Mouse (Mus musculus) embryonic stem cell, embryonic (primary cell): ENCODE results near the gene Dnase1l3.

Source experiments
- CTCF ChIA-PET, 4 experiments: fragments of 300-600 bp in 2 of 4; fragments of 350-600 bp in 2 of 4; sonication (Branson Sonifier 250); formaldehyde crosslinking; loops; one replicate each; lab custom pipeline; 2022; ENCODE audit warnings: inconsistent platforms in 2 of 4; lab: Charles Lee
- POLR2A ChIA-PET, 4 experiments: fragments of 300-600 bp in 2 of 4; fragments of 350-600 bp in 2 of 4; sonication (Branson Sonifier 250); formaldehyde crosslinking; loops; one replicate each; lab custom pipeline; 2022; ENCODE audit warnings: antibody characterized with exemption in 4 of 4, inconsistent platforms in 1 of 4; lab: Charles Lee

Dnase1l3 gene

DNA sequence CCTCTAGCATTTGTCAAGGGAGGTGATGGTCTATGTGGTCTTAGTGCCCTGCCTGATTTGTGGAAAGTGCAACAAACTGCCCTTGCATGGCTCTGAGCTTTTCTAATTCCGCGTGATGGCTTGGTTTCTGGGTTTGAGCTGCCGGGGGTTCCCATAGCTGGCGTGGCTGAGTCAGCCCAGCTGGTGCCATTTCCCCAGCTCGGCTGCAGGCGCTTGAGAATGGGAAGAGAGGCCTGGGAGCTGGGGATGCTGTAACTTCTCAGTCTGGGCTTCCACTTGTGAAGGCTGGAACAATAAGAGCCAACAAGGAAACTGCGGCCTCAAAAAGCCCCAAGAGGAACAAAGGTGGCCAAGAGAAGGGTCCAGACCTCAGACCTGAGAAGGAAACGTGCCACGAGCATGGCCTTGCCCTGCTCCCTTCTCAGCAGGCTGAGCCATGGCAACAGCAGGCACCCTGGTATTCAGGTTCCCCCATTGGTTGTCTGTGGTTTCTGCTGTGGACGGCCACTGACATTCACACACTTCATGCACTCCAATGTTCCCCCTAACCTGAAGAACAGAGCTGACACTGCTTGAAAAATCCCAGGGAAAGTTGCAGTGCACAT lies 22.4 kb downstream of the Dnase1l3 start:
- CTCF ChIA-PET: interaction anchor here in 3 of 4 experiments (0.6 to 3.7 kb wide), 5 partner anchors 12 to 25 kb away, joined by 4 to 17 read pairs (median 4); no protein-coding TSS in a partner anchor
- POLR2A ChIA-PET: interaction anchor here in 3 of 4 experiments (0.6 to 2.0 kb wide), 16 partner anchors 11 to 1891 kb away, joined by 3 to 7 read pairs (median 3); partner anchors contain the start of genes Gm45521 (in 2 of the 3) and Kctd6 (in 1 of the 3)

DNA sequence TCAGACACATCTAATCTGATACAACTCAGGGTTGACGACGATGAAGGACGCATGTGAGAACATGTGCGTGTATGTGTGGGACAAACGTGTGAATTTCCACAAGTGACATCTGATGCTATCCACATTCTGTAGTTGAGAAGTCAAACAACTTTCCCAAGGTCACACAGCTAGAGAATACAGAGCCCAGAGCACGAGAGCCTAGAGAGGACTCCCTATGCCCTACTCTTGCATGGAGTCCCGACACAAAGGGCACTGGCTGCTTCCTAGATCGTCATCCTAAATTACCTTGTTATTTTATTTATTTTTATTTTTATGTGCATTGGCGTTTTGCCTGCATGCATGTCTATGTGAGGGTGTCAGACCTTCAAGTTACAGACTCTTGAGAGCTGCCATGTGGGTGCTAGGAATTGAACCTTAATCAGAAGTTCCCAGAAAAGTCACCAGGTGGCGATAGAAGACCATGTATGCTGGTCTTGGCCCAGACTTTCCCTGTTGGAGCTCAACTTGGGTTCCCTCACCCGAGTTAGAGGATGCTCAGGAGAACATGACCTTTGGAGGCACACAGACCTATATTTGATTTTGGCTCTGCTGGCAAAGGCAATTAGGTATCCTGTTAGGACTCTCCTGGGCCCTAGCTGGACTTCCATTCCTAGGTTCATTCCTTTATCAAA lies 30.0 kb downstream of the Dnase1l3 start:
- ChIA-PET POLR2A (interaction anchor here in 3 of 4 experiments (0.6 to 33.8 kb wide), 14 partner anchors 8 to 403 kb away, joined by 3 to 558 read pairs (median 4); partner anchors contain the start of gene Dnase1l3 (in 1 of the 3)), CTCF (interaction anchor here (0.5 to 4.2 kb wide), 52 partner anchors 8 to 393 kb away, joined by 3 to 34 read pairs (median 4); partner anchors contain the start of genes Dnase1l3 (in 3 of the 4), Abhd6 (in 1 of the 4), Flnb (in 1 of the 4) and Kctd6 (in 1 of the 4))

DNA sequence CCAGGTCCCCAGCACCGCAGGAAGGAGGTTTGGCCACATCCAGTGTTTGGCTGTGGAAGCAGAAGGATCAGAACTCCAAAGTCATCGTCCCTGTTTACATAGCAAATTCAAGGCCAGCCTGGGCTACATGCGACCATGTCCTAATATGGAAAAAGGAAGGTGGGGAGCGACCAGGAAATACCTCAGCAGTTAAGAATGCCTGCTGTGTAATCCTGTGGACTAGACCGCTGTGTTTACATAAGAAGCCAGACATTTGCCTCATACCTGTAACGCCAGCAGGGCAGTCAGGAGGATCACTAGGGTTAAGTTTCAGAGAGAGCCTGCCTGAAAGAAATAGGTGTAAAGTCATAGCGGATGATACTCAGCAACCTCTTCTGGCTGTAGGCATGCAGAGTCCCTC lies 31.2 kb downstream of the Dnase1l3 start:
- ChIA-PET CTCF (interaction anchor here (0.6 to 2.5 kb wide), 6 partner anchors 19 to 198 kb away, joined by 3 to 34 read pairs (median 4); no protein-coding TSS in a partner anchor), POLR2A (interaction anchor here in 3 of 4 experiments (0.7 to 33.8 kb wide), 5 partner anchors 10 to 31 kb away, joined by 3 to 558 read pairs (median 8); no protein-coding TSS in a partner anchor)

DNA sequence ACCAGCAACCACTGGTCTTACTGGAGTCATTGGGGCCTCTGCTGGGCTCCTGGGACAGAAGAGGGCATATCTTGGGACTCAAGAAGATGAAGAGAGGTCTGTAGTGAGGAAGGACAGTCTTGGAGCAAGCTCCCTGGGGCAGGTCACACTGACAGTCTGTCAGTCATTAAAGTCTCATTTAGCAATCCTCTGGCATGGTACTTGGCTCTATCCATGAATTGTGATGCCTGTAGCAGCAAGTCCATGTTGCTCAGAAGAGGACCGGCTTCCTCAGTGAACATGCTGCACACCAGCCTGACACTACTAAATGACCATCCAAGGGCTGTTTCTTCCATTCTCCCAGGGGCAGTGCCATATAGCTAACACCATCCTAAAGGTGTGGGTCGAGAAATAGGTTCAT lies 31.7 kb downstream of the Dnase1l3 start:
- ChIA-PET CTCF (interaction anchor here in 3 of 4 experiments (0.7 to 3.2 kb wide), 5 partner anchors 31 to 199 kb away, joined by 3 to 12 read pairs (median 3); no protein-coding TSS in a partner anchor), POLR2A (interaction anchor here in 3 of 4 experiments (2.6 to 33.8 kb wide), 3 partner anchors 10 to 24 kb away, joined by 8 to 558 read pairs (median 33); no protein-coding TSS in a partner anchor)

DNA sequence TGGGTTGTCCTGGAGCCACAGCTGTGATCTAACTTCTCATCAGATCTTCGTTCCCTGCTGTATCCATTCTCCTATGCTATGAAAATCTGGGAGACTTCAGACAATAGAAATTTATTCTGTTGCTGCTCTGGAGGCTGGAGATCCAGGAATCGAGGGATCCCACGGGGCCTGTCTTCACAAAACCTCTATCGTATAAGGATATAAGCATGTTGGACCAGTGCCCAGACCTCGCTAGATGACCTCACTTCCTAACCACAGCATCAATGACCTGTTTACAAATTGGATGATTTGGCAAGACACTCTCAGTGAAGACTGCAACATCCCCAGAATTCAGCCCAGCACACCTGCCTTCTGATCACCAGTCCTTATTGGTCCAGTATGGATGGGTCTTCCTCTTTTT lies 32.7 kb downstream of the Dnase1l3 start:
- ChIA-PET CTCF (interaction anchor here in 1 of 4 experiments (1.0 to 3.2 kb wide), 3 partner anchors 32 to 76 kb away, joined by 3 to 12 read pairs (median 3); no protein-coding TSS in a partner anchor), POLR2A (interaction anchor here in 2 of 4 experiments (4.6 to 33.8 kb wide), 3 partner anchors 9 to 23 kb away, joined by 33 to 558 read pairs (median 320); no protein-coding TSS in a partner anchor)

DNA sequence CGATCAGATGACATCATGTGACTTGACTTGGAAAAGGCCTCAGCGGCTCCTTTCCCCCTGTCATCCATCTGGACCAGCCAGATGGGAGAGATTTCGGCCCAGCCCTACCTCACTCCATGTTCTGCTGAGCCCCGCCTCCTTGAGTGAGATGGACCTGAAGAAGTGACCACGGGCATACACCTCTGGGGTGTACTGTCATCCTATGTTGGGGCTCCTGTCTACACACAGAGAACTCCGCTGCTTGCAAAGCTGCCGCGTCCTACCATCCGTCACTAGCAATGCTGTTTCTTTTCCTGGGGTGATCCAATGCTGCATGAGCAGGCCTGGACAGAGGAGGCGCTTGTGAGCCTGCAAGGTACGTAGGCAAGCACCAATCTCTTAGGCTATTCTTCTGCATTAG lies 33.8 kb downstream of the Dnase1l3 start:
- CTCF ChIA-PET: interaction anchor here (0.6 to 3.2 kb wide), 10 partner anchors 11 to 150 kb away, joined by 3 to 12 read pairs (median 4); partner anchors contain the start of gene Dnase1l3 (in 1 of the 4)
- POLR2A ChIA-PET: interaction anchor here in 2 of 4 experiments (0.8 to 33.8 kb wide), 7 partner anchors 8 to 142 kb away, joined by 3 to 558 read pairs (median 7); partner anchors contain the start of genes Abhd6 (in 1 of the 2) and Flnb (in 1 of the 2)

DNA sequence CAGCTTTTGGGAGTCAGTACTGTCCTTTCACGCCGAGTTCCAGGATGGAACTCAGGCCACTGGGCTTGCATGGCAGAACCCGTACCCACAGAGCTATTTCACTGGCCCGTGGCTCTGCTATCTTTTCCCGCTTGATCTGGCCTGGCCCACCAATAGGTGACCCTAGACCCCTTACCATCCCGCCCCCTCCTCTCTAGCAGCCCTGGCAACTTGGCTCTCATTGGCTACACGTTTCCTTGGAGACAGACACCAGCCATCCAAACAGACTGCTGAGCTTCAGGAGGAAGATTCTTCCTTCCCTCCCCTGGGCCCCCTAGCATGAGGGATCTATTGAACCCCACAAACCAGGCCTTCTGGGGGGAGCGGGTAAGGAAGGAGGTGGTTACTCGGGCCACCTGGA lies 37.3 kb downstream of the Dnase1l3 start, which contains the start of gene Gm45521:
TSS of gene Gm45521 (plus strand) at position 240 of the 400 bp plus-strand sequence.
- CTCF ChIA-PET: interaction anchor here (0.7 to 2.9 kb wide), 9 partner anchors 12 to 390 kb away, joined by 3 to 18 read pairs (median 5); no protein-coding TSS in a partner anchor
- POLR2A ChIA-PET: interaction anchor here in 3 of 4 experiments (0.8 to 37.5 kb wide), 24 partner anchors 5 to 257 kb away, joined by 3 to 558 read pairs (median 4); partner anchors contain the start of genes Gm45521 (in 1 of the 3) and Kctd6 (in 1 of the 3)

DNA sequence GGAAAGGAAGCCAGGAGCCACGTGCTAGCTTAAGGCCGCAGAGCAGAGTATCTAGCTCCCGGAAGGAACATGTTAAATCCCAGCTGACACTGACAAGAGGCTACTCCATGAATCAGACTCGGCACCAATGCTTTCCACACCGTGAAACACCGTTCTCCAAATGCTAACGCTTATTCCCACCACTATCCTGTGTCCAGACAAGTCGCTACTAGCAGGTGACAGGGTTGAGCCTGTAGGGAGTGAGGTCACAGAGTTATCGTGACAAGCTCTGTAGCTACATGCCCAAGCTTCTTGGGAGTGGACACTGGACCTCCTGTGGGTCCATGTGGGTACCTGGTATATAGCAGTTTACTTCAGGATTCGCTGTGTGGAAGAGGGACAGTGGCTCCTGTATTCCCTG lies 37.9 kb downstream of the Dnase1l3 start:
- ChIA-PET POLR2A (interaction anchor here in 3 of 4 experiments (0.7 to 37.5 kb wide), 24 partner anchors 4 to 491 kb away, joined by 3 to 558 read pairs (median 4); partner anchors contain the start of genes Gm45521 (in 1 of the 3) and Kctd6 (in 1 of the 3)), CTCF (interaction anchor here (0.6 to 2.9 kb wide), 11 partner anchors 8 to 390 kb away, joined by 3 to 18 read pairs (median 4); no protein-coding TSS in a partner anchor)

DNA sequence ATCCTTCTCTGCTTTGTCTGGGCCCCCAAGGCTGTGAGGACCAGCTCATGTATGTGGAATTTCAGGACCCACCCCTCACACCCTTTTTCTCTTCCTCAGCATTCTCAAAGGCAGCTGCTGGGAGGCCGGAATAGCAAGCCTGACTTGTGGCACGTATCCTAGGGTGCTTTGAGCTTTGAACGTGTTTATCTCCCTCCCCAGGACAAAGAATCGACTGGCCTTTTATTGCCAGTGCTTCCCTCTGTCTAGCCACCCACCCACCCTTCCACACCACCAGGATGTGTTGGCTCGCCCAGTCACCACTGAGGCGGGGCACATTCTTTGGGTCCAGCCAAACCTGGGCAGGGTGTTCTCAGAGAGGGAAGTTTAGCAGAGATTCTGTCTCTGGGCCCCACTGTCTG lies 40.3 kb downstream of the Dnase1l3 start:
- ChIA-PET CTCF (interaction anchor here (0.6 to 2.8 kb wide), 16 partner anchors 9 to 507 kb away, joined by 3 to 17 read pairs (median 6); no protein-coding TSS in a partner anchor), POLR2A (interaction anchor here (0.6 to 37.5 kb wide), 84 partner anchors 2 to 415 kb away, joined by 3 to 558 read pairs (median 6); partner anchors contain the start of genes Flnb (in 3 of the 4), Gm26661 (in 3 of the 4), Kctd6 (in 2 of the 4) and Abhd6 (in 1 of the 4))

DNA sequence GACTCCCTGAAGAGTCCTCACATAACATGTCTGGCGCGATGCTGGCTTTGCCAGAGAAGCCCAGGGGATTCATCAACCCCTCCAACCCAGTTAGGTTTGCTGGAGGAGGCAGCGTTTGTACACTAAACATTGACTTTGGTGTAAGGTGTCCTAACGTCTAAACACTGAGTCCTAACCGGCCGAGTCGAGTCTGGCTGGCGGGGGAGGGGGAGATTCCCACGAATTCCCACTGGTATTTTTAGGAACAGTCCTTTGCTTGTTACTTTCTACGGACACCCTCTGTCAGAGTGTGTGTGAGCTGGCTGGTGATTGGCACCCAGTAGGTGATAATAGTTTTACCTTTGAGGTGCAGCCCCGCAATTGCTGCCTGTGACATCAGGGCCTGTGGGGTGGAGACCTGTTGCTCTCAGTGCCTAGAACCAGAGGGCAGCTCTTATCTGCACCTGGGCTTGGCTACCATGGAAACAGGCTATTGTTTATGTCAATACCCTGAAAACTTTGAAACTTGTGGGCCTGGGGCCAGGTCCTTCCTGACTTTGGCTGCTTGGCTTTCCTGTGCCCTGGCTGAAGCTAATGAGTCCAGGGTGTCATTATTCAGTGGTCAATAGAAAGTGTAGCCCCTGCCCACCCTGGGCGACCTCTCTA lies 41.6 kb downstream of the Dnase1l3 start:
- ChIA-PET CTCF (interaction anchor here in 3 of 4 experiments (0.9 to 2.8 kb wide), 13 partner anchors 8 to 45 kb away, joined by 3 to 17 read pairs (median 7); no protein-coding TSS in a partner anchor), POLR2A (interaction anchor here (0.6 to 37.5 kb wide), 88 partner anchors 1 to 450 kb away, joined by 3 to 558 read pairs (median 5); partner anchors contain the start of genes Flnb (in 3 of the 4), Gm26661 (in 2 of the 4), Kctd6 (in 2 of the 4) and Abhd6 (in 1 of the 4))

DNA sequence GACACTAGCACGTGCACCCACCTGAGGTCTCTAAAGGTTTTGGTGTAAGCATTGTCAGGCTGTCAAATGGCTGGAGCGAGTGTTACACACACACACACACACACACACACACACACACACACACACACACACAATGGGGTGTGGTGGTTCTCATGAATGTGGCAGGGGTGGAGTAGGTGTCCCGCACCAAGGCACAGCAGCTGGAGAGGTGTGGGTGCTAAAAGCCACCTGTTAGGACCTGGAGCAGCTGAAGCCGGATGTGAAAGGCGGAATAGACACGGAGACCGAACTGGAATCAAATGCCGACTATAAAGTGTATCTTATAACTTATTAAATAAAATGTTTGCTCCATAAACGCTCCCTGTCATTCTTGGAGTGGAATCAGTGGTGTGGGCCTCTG lies 43.1 kb downstream of the Dnase1l3 start:
- CTCF ChIA-PET: interaction anchor here in 1 of 4 experiments (0.7 to 1.8 kb wide), 2 partner anchors 13 to 14 kb away, joined by 3 to 5 read pairs; no protein-coding TSS in a partner anchor
- POLR2A ChIA-PET: interaction anchor here in 2 of 4 experiments (0.6 to 37.5 kb wide), 13 partner anchors 1 to 224 kb away, joined by 3 to 558 read pairs (median 4); partner anchors contain the start of genes Flnb (in 2 of the 2) and Gm45521 (in 1 of the 2)

DNA sequence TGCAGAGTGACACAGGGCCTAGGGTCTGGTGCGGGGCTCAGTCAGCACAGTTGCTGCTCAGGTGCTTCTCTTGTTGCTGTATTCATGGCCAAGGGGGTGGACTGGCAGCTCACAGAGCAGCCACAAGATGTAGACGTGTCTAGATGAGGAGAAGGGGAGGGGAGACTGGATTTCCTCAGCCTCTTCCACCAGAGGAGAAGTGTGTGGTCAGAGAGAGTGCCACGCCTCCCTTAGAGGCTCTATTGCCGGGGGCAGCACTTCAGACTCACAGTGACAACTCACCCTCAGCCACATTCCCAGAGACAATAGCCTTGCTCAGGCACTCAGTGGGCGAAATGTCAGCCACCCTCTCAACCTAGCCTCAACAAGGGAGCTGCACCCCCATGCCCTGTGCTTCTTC lies 49.1 kb downstream of the Dnase1l3 start:
- ChIA-PET CTCF (interaction anchor here (0.7 to 2.4 kb wide), 25 partner anchors 8 to 154 kb away, joined by 3 to 18 read pairs (median 4); partner anchors contain the start of genes Gm45521 (in 2 of the 4), Dnase1l3 (in 1 of the 4) and Gm26661 (in 1 of the 4)), POLR2A (interaction anchor here in 3 of 4 experiments (0.7 to 37.5 kb wide), 16 partner anchors 7 to 143 kb away, joined by 3 to 558 read pairs (median 5); partner anchors contain the start of gene Gm45521 (in 3 of the 3))

DNA sequence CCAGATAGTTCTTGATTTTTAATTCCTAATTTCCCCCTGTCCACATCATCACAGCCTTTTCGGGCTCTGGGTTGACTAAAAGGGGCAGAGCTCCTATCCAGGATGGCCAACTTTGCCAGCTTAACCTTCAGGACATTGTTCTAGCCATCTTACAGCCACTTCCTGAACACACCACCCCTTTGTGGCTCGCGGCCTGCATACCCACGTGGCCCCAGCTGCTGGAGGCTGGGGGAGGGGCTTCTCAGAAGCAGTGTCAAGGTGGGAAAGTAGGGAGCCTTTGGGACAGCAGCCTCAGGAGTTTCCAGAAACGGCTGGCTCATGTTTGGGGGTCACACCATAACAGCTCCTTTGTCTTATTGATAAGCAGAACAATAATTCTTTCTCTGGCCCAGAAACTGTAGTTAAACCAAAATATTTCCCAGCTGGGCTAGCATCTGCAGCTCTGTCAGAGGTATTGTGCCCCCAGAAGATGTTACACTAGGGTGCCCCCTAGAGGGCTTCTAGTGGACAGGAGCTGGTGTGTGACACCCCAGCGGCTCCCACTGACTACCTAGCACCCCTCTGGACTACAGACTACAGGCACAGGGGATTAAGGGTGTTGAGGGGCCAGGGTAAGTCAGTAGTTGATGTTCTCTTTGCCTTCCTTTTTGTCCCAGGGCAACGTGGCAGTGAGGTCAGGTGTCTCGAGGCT lies 49.9 kb downstream of the Dnase1l3 start:
- POLR2A ChIA-PET: interaction anchor here in 3 of 4 experiments (0.6 to 37.5 kb wide), 22 partner anchors 6 to 142 kb away, joined by 3 to 558 read pairs (median 4); partner anchors contain the start of gene Gm45521 (in 3 of the 3)
- CTCF ChIA-PET: interaction anchor here (0.6 to 2.4 kb wide), 31 partner anchors 8 to 153 kb away, joined by 3 to 18 read pairs (median 4); partner anchors contain the start of genes Gm45521 (in 2 of the 4), Dnase1l3 (in 1 of the 4), Flnb (in 1 of the 4) and Gm26661 (in 1 of the 4)

DNA sequence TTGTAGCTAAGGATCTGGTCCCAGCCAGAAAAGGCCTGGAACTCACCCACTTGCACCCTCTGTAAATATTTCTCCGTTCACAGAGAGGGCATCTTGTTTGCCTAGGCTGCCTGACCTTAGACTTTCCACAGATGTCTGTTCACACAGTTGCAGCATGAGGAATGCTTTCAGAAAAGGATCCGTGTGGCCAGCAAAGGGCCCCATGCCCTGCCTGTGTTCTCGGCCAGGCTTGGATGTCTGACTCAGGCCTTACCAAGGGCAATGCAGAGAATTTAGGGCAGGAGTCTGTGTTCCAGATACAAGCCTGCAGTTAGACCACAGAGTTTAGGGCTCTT lies 50.6 kb downstream of the Dnase1l3 start:
- POLR2A ChIA-PET: interaction anchor here in 3 of 4 experiments (0.6 to 37.5 kb wide), 19 partner anchors 6 to 141 kb away, joined by 3 to 558 read pairs (median 3); partner anchors contain the start of genes Gm45521 (in 3 of the 3) and Dnase1l3 (in 1 of the 3)
- CTCF ChIA-PET: interaction anchor here (0.7 to 2.1 kb wide), 12 partner anchors 9 to 93 kb away, joined by 3 to 17 read pairs (median 6); partner anchors contain the start of gene Gm45521 (in 1 of the 4)
